Mouse (Mus musculus) heart, embryonic 15.5 days (tissue): ENCODE measurements around the gene Kif17. TPM values are rescaled to one million over a fixed set of nuclear protein-coding genes. Genes with fewer than 3 reads are reported as not detected.

ENCODE experiments used
- ATAC-seq: fragments of 200-750 bp; cut with Nextera tagmentation; replicated peaks from 2 replicates; pipeline ENCODE4 v1.8.0; 2017; ENCODE audit warnings: low read depth, moderate TSS enrichment; ENCODE audit not compliant: insufficient number of reproducible peaks, insufficient read depth, low FRiP score
- H3K27ac ChIP-seq: fragments of 300-500 bp; sonication (generic); 2 replicates; pipeline ENCODE4 v1.5.1; 2015; ENCODE audit warnings: mild to moderate bottlenecking, inconsistent platforms
- H3K27me3 ChIP-seq: fragments of 300-500 bp; sonication (generic); 2 replicates; pipeline ENCODE4 v1.6.1; 2015; ENCODE audit warnings: inconsistent platforms
- H3K36me3 ChIP-seq: fragments of 300-500 bp; sonication (generic); 2 replicates; pipeline ENCODE4 v1.6.1; 2015; ENCODE audit warnings: mild to moderate bottlenecking, inconsistent platforms
- H3K4me1 ChIP-seq: fragments of 300-500 bp; sonication (generic); replicated peaks from 2 replicates; pipeline ENCODE4 v1.6.1; 2015; ENCODE audit warnings: inconsistent platforms
- H3K4me2 ChIP-seq: fragments of 300-500 bp; sonication (generic); 2 replicates; pipeline ENCODE4 v1.6.1; 2015; ENCODE audit warnings: inconsistent platforms, mild to moderate bottlenecking, moderate library complexity
- H3K4me3 ChIP-seq: fragments of 300-500 bp; sonication (generic); 2 replicates; pipeline ENCODE4 v1.5.1; 2015; ENCODE audit warnings: mild to moderate bottlenecking, inconsistent platforms
- H3K9ac ChIP-seq: fragments of 300-500 bp; sonication (generic); 2 replicates; pipeline ENCODE4 v1.6.1; 2015; ENCODE audit warnings: mild to moderate bottlenecking, inconsistent platforms
- H3K9me3 ChIP-seq: fragments of 300-500 bp; sonication (generic); replicated peaks from 2 replicates; pipeline ENCODE4 v1.6.1; 2016; ENCODE audit warnings: inconsistent platforms
- WGBS: fragments of 180-500 bp; shearing (Covaris S2); methylation state at CpG from one replicate; pipeline ENCODE4 v1.1.7; 2015; ENCODE audit warnings: mixed read lengths; 5-methylcytosine and 5-hydroxymethylcytosine counted together
- microRNA-seq: library from miRNA; unstranded; fragments of <30 nt; microRNA quantifications from one replicate; pipeline ENCODE4, GENCODE M21; 2016
- polyA plus RNA-seq: library from polyadenylated mRNA; unstranded; fragments of >200 nt; fragmentation: Nextera tagmentation; extraction: Ambion mirVana; gene quantifications from 2 replicates; pipeline ENCODE4 v1.2.1, GENCODE M21; 2015

Kif17 gene
- polyA plus RNA-seq, 1 experiment from 2014 or later, result 0.57 TPM

DNA sequence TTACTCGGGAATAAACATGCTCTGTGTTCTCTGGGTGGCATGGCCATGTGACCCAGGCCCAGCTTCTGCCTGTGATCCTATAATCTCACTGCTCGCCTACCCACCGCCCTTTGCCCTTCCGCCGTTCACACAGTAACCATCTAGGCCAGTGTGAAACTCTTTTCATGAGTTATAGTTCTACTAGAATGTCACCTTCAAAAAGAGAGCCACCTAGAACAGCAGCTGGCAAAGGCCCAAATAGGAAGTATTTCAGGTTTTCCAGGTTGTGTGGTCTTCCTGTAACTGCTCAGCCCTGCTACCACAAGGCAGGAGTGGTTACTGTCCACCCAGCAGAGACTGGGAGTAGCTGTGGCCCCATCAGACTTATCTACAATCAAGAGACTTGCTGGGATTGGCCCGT, 92.5 kb downstream of the Kif17 start:
- H3K9me3 ChIP-seq, result no peaks in the 10 kb centered on the region
- H3K36me3 ChIP-seq, result no peaks in the 10 kb centered on the region
- H3K9ac ChIP-seq, result no peak overlapping the region
- WGBS, result 65% methylated on average over 6 of the region's 6 CpGs
- H3K4me2 ChIP-seq, result 0 out of 2 replicates have a peak overlapping the region, but pooled peaks have one; percentile 26
- ATAC-seq, result no peak
- H3K4me1 ChIP-seq, result peaks cover 18% of the 10 kb centered on the region
- no peaks in the 10 kb centered on the region for H3K27me3 ChIP-seq
- H3K4me3 ChIP-seq, result no peak overlapping the region
- peak overlapping the region; percentile 59 for H3K27ac ChIP-seq

DNA sequence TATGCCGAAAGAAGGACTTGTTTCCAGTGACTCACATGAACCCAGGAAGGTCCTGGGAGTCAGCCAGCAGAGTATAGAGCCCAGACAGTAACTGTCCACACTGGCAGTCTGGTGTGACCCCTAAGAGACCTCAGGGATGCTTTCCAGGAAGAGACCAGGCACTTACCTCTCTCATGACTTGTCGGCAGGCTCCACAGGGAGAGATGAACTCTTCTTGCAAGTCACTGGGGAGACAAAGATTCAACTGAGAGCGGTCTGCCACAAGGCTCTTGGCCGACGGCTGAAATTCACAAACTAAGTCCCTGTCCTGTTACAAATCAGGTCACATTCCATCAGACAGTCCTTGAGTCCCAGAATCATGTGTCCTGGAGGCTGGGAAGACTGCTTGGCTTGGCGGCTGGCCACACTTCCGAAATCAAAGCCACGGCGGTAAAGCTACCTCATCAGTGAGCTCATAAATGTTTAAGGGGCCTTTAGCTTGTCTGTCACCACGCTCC, 93.2 kb downstream of the Kif17 start:
- H3K4me3 ChIP-seq, result no peak overlapping the region
- H3K9me3 ChIP-seq, result no peaks in the 10 kb centered on the region
- peaks cover 18% of the 10 kb centered on the region for H3K4me1 ChIP-seq
- H3K36me3 ChIP-seq, result no peaks in the 10 kb centered on the region
- H3K4me2 ChIP-seq, result peak overlapping the region; percentile 26
- no peaks in the 10 kb centered on the region for H3K27me3 ChIP-seq
- 30% methylated on average over 10 of the region's 10 CpGs for WGBS
- H3K9ac ChIP-seq, result no peak overlapping the region
- ATAC-seq, result no peak
- H3K27ac ChIP-seq, result peak overlapping the region; percentile 59

DNA sequence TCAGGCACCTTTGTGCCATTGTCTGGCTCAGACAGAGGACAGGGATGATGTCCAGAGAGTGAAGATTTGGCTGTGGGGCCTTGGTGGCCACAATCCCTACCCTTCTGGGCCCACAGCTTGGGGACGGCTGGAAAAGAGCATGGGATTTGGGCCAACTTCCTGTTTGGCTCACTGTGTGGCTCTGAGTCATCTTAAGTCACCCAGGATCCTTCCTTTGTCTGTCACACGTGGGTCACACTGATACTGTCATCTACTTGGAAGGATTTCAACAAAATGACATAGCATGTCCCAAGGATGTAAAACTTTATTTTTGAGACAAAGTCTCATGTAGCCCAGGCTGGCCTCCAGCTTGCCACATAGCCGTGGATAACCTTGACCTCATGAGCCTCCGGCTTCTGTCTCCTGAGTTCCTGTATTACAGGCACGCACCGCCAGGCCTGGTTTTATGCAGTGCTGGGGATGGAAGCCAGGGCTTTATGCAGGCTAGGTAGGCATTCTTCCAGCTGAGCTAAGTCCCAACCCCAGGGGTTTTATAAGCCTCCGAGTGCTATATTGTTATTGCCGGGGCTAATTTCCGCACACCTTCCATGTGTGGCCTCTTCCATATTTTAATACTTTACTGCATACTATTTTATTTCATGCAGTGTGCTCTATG, 94.8 kb downstream of the Kif17 start:
- H3K4me3 ChIP-seq, result no peak overlapping the region
- 66% methylated on average over 9 of the region's 9 CpGs for WGBS
- H3K27ac ChIP-seq, result no peak overlapping the region
- no peaks in the 10 kb centered on the region for H3K27me3 ChIP-seq
- H3K4me2 ChIP-seq, result no peak overlapping the region
- no peaks in the 10 kb centered on the region for H3K36me3 ChIP-seq
- 0 out of 2 replicates have a peak, but pooled peaks have one; percentile 47 for ATAC-seq
- no peaks in the 10 kb centered on the region for H3K9me3 ChIP-seq
- peaks cover 18% of the 10 kb centered on the region for H3K4me1 ChIP-seq
- no peak overlapping the region for H3K9ac ChIP-seq

DNA sequence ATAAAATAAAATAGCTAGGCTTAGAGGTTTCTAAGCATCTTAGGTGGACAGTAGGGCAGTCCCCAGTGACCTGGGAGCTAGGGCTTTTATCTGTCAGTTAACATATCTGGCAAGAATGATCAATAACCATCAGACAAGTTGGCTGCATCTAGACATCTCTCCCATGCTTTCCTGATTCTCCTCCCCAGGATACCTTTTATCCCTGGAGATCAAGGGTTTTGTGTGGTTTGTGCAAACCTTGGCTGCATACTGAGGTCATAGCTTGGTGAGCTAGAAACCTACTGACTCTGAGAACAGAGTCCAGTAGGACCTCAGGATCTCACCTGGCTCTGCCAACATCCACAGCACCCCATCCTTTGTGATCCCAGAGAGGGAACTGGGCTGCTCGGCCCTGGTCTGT, 97.0 kb downstream of the Kif17 start:
- Histone ChIP-seq H3K27me3 (no peaks in the 10 kb centered on the region), H3K4me2 (no peak overlapping the region), H3K4me1 (peaks cover 18% of the 10 kb centered on the region), H3K27ac (no peak overlapping the region), H3K9me3 (no peaks in the 10 kb centered on the region), H3K4me3 (no peak overlapping the region), H3K9ac (no peak overlapping the region), H3K36me3 (no peaks in the 10 kb centered on the region)
- ATAC-seq, result no peak
- WGBS, result 71% methylated on average over 1 of the region's 1 CpGs

DNA sequence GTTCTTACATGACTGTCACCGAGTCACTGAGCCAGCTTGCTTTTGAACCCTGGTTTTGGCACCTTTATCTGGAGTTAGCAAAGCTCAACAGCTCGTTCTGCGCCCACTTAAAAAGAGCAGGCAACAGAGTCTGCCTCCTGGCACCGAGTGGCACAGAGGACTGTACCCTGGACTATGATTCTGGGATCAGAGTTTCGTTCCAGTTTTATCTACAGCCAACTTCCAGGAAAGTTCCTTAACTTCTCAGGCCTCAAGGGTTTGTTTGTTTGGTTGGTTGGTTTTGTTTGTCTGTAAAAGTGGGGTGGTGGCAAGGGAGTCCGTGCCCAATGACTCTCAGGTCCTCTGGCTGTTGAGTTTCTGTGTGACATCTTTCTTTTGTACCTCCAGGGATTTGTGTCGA, 98.5 kb downstream of the Kif17 start:
- ATAC-seq, result no peak
- WGBS, result 70% methylated on average over 7 of the region's 7 CpGs

More for the DNA sequence above, 98.5 kb downstream of the Kif17 start:
- Histone ChIP-seq H3K9me3 (no peaks in the 10 kb centered on the region), H3K4me2 (no peak overlapping the region), H3K27ac (no peak overlapping the region), H3K9ac (no peak overlapping the region), H3K27me3 (no peaks in the 10 kb centered on the region), H3K36me3 (no peaks in the 10 kb centered on the region), H3K4me3 (no peak overlapping the region), H3K4me1 (peaks cover 4% of the 10 kb centered on the region; the same call in 1 of the 2 replicates)

Small RNA genes lying within 50 kb of the gene (microRNA-seq; reads per million reads assigned to microRNA genes)
- not detected for gene Gm27646
- 1.7 reads per million for gene Mir7019

Other genes starting within 250 kb of the Kif17 start
- gene Hp1bp3, start 34.1 kb upstream of the Kif17 start, polyA plus RNA-seq, result 96.1 and 97.9 TPM in 2 replicates
- 0.31 and 0.36 TPM in 2 replicates for gene Sh2d5, start within 50 bp of the Kif17 start, polyA plus RNA-seq
- gene Ddost, start 54.3 kb downstream of the Kif17 start, polyA plus RNA-seq, result 230 and 277 TPM in 2 replicates
- gene Pink1, start 75.9 kb downstream of the Kif17 start, polyA plus RNA-seq, result 72.4 and 82.5 TPM in 2 replicates
- 8.9 and 9.2 TPM in 2 replicates for gene Cda, start 117.6 kb downstream of the Kif17 start, polyA plus RNA-seq
- 0.22 TPM in 1 of 2 replicates, not detected in the other for gene Fam43b, start 146.1 kb downstream of the Kif17 start, polyA plus RNA-seq
- 22.2 and 22.7 TPM in 2 replicates for gene Mul1, start 184.2 kb downstream of the Kif17 start, polyA plus RNA-seq
- gene Camk2n1, start 203.9 kb downstream of the Kif17 start, polyA plus RNA-seq, result 1.3 and 1.5 TPM in 2 replicates